ENCODE assay signal across 8 mouse cellular contexts in genomic region chr17:67006740-67007385, GRCm38 (mm10).
DNase-seq lines count a peak whose midpoint lies in the region; ATAC-seq lines count a peak whose summit lies in the region.

No protein-coding gene starts in this region.

- WGBS in hindbrain, embryonic 14.5 days, result 55% methylated on average over 14 of the region's 14 CpGs
- 52% methylated on average over 14 of the region's 14 CpGs for WGBS in midbrain, embryonic 15.5 days

- H3K27me3 ChIP-seq in hindbrain, embryonic 14.5 days (ENCODE audit: control insufficient read depth, insufficient read depth, low read length), result no peaks in the 10 kb centered on the region
- H3K27me3 ChIP-seq in midbrain, embryonic 15.5 days (replicated peaks), result no peaks in the 10 kb centered on the region

- H3K9ac ChIP-seq in hindbrain, embryonic 14.5 days, result no peak overlapping the region
- H3K9ac ChIP-seq in midbrain, embryonic 15.5 days, result no peak overlapping the region

- ATAC-seq in hindbrain, embryonic 14.5 days (ENCODE audit: low FRiP score), result peak; percentile 37; the same call in 1 of the 2 replicates
- ATAC-seq in midbrain, embryonic 15.5 days (replicated peaks), result peak; percentile 69
- no peak for ATAC-seq in CD4-positive, CD25-positive, alpha-beta regulatory T cell, adult 4 months

- H3K4me1 ChIP-seq in hindbrain, embryonic 14.5 days (replicated peaks; ENCODE audit: control insufficient read depth, insufficient read depth, low read length), result peaks cover 3% of the 10 kb centered on the region; the same call in 1 of the 2 replicates
- H3K4me1 ChIP-seq in midbrain, embryonic 15.5 days, result peaks cover 5% of the 10 kb centered on the region; the same call in 1 of the 2 replicates

- no peak overlapping the region for H3K4me3 ChIP-seq in hindbrain, embryonic 14.5 days (replicated peaks; ENCODE audit: low read length)
- H3K4me3 ChIP-seq in midbrain, embryonic 15.5 days, result no peak overlapping the region

- peak; percentile 77 for DNase-seq in adrenal gland, adult 8-10 months
- DNase-seq in cerebellum, adult 9-10 months, result peak; percentile 36
- peak; percentile 75 to 89 for DNase-seq in frontal cortex, postnatal 36 days (ENCODE audit: low spot score in 2 of 2)
- peak; percentile 61 for DNase-seq in hindbrain, embryonic 14.5 days (ENCODE audit: low spot score)
- peak; percentile 82 to 87 for DNase-seq in layer of hippocampus, postnatal 36 days
- peak; percentile 50 for DNase-seq in testis, postnatal 14 days (ENCODE audit: low spot score)

- no peak overlapping the region for H3K4me2 ChIP-seq in hindbrain, embryonic 14.5 days (replicated peaks)
- no peak overlapping the region for H3K4me2 ChIP-seq in midbrain, embryonic 15.5 days

- H3K9me3 ChIP-seq in hindbrain, embryonic 14.5 days (ENCODE audit: control insufficient read depth, low read length), result no peaks in the 10 kb centered on the region
- no peaks in the 10 kb centered on the region for H3K9me3 ChIP-seq in midbrain, embryonic 15.5 days

- no peaks in the 10 kb centered on the region for H3K36me3 ChIP-seq in hindbrain, embryonic 14.5 days (replicated peaks; ENCODE audit: control insufficient read depth, insufficient read depth)
- no peaks in the 10 kb centered on the region for H3K36me3 ChIP-seq in midbrain, embryonic 15.5 days (replicated peaks)

- H3K27ac ChIP-seq in hindbrain, embryonic 14.5 days, result peak overlapping the region; percentile 52; the same call in 1 of the 2 replicates
- H3K27ac ChIP-seq in midbrain, embryonic 15.5 days, result peak overlapping the region; percentile 57
